Mouse (Mus musculus) ES-E14 (cell line): Measurements from ENCODE around the gene Drc1. TPM values are rescaled to one million over a fixed set of nuclear protein-coding genes. Genes with fewer than 3 reads are reported as not detected.

Source experiments
- DNase-seq: peaks from one replicate; pipeline ENCODE4 v3.0.0-alpha.2; 2013; ENCODE audit warnings: low read depth, low spot score
- H3K27ac ChIP-seq: 2 replicates; pipeline ENCODE4 v1.5.1; 2012; ENCODE audit warnings: low read depth, mild to moderate bottlenecking, low read length, moderate library complexity, mixed read lengths; ENCODE audit not compliant: poor library complexity, insufficient read depth, severe bottlenecking
- H3K36me3 ChIP-seq: 2 replicates; pipeline ENCODE4 v1.6.1; 2012; ENCODE audit warnings: mild to moderate bottlenecking, low read length, moderate library complexity, mixed read lengths; ENCODE audit not compliant: control insufficient read depth, poor library complexity, insufficient read depth, severe bottlenecking
- H3K4me1 ChIP-seq, 2 experiments: fragments of 150-350 bp in 1 of 2; sonication (generic) in 1 of 2; 2 replicates each; pipeline ENCODE4 v1.6.1; 2012; ENCODE audit warnings: low read length in 2 of 2, mild to moderate bottlenecking in 1 of 2, mixed read lengths in 1 of 2; ENCODE audit not compliant: control insufficient read depth in 2 of 2, insufficient read depth in 2 of 2, poor library complexity in 1 of 2
- H3K4me3 ChIP-seq, 2 experiments: fragments of 150-350 bp in 1 of 2; sonication (generic) in 1 of 2; 2 replicates each; pipeline ENCODE4 v1.5.1; 2012; ENCODE audit warnings: low read length in 2 of 2, low read depth in 1 of 2, mild to moderate bottlenecking in 1 of 2, mixed read lengths in 1 of 2; ENCODE audit not compliant: insufficient read depth in 1 of 2, poor library complexity in 1 of 2, severe bottlenecking in 1 of 2
- H3K9ac ChIP-seq: 2 replicates; pipeline ENCODE4 v1.6.1; 2012; ENCODE audit warnings: low read depth, mild to moderate bottlenecking, low read length, mixed read lengths; ENCODE audit not compliant: poor library complexity, insufficient read depth, severe bottlenecking
- H3K9me3 ChIP-seq: fragments of 150-350 bp; sonication (generic); 2 replicates; pipeline ENCODE4 v1.6.1; 2012; ENCODE audit warnings: low read depth, mild to moderate bottlenecking, low read length; ENCODE audit not compliant: control insufficient read depth, insufficient read depth
- CHD2 ChIP-seq: IDR thresholded peaks from 2 replicates; pipeline ENCODE4 v1.6.1; 2014; ENCODE audit warnings: mild to moderate bottlenecking, low read depth, low read length, inconsistent platforms
- HCFC1 ChIP-seq: IDR thresholded peaks from 2 replicates; pipeline ENCODE4 v1.6.1; 2012; ENCODE audit warnings: low read length, inconsistent platforms, borderline replicate concordance; ENCODE audit not compliant: insufficient read depth
- MAFK ChIP-seq: IDR thresholded peaks from 2 replicates; pipeline ENCODE4 v1.6.1; 2014; ENCODE audit warnings: mild to moderate bottlenecking, low read depth, low read length, inconsistent platforms; ENCODE audit not compliant: insufficient read depth
- ZC3H11A ChIP-seq: IDR thresholded peaks from 2 replicates; pipeline ENCODE4 v1.6.1; 2012; ENCODE audit warnings: low read depth, mild to moderate bottlenecking, inconsistent platforms, low read length, borderline replicate concordance
- ZNF384 ChIP-seq: IDR thresholded peaks from 2 replicates; pipeline ENCODE4 v1.6.1; 2012; ENCODE audit warnings: low read depth, low read length, inconsistent platforms
- in situ Hi-C, 2 experiments: fragments of 600-800 bp; cut with MboI; formaldehyde crosslinking; loops; one replicate each; pipeline ENCODE4 v1.15.1; 2025; ENCODE audit warnings: low sequenced_read_pairs in 2 of 2, inconsistent platforms in 1 of 2; ENCODE audit not compliant: unreplicated experiment in 2 of 2
- total RNA-seq: library from RNA; depleted of rRNA; stranded (reverse); fragments of 300-350 nt; gene quantifications from 2 replicates; pipeline ENCODE4 v1.2.3, GENCODE M21; 2012

The Drc1 gene
- total RNA-seq, 1 experiment = 0.54 TPM

DNA sequence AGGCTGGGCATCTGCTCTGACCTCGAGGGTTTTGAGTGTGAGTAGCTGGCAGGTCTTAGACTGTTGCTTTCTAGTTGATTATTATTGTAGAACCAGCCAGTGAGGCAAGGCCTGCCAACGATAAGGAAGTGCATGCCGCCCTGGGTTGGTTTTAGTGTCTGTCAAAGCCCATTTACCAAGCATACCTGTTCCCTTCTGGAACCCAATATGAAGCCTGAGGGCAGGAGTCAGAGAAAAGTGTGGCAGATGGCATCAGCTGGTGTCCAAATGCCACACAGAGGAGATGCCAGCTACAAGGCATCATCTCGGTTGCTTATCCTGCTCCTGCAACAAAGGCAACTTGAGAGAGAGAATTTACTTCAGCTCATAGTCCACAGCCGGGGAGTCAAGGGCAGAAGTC lies 59.6 kb downstream of the Drc1 start:
- DNase-seq = no peak
- in situ Hi-C loops = no loop called here
- Histone ChIP-seq H3K4me3 (no peak overlapping the region), H3K9ac (no peak overlapping the region), H3K27ac (no peak overlapping the region), H3K9me3 (no peaks in the 10 kb centered on the region), H3K36me3 (no peaks in the 10 kb centered on the region), H3K4me1 (peaks cover 0 to 2% of the 10 kb centered on the region in 2 experiments; a peak in 1 of 4 replicates)
- TF ChIP-seq ZNF384 (no peak), CHD2 (no peak), MAFK (no peak), ZC3H11A (no peak), HCFC1 (no peak)

DNA sequence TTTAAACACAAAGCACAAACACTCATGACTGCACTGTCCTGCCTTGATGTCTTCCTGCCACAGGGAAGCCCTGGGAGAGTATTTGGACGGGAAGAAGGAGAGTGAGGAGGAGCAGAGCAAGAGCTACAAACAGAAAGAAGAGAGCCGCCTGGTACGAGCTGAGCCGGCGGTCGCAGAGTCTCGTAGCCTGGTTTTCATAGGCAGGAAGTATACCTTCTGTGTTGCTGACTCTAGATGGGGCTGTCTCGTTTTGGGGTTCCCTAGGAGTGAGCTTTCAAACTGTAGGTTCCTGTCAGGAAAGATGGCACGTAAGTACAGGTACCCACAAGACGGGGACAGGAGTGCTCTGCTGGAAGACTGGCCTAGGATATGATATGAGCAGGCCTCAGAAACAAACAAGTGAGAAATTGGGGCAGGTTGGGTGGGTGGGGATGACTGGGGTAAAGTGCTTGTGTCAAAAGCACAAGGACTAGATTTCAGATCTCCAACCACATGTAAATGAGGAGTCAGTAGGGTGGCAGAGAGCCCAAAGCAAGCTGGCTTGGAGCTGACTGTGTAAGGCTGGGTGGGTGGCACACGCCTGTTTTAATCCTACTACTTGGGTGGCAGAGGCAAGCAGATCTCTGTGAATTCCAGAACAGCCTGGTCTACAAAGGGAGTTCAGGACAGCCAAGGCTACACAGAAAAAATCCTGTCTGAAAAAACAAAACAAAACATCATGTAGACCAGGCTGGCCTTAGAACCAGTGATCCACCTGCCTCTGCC lies 60.6 kb downstream of the Drc1 start:
- Histone ChIP-seq H3K4me1 (peaks cover 0 to 2% of the 10 kb centered on the region in 2 experiments; a peak in 1 of 4 replicates), H3K36me3 (no peaks in the 10 kb centered on the region), H3K27ac (no peak overlapping the region), H3K9me3 (no peaks in the 10 kb centered on the region), H3K4me3 (no peak overlapping the region), H3K9ac (no peak overlapping the region)
- TF ChIP-seq ZC3H11A (no peak), MAFK (no peak), HCFC1 (no peak), ZNF384 (no peak), CHD2 (no peak)
- in situ Hi-C loops = no loop called here
- no peak for DNase-seq

DNA sequence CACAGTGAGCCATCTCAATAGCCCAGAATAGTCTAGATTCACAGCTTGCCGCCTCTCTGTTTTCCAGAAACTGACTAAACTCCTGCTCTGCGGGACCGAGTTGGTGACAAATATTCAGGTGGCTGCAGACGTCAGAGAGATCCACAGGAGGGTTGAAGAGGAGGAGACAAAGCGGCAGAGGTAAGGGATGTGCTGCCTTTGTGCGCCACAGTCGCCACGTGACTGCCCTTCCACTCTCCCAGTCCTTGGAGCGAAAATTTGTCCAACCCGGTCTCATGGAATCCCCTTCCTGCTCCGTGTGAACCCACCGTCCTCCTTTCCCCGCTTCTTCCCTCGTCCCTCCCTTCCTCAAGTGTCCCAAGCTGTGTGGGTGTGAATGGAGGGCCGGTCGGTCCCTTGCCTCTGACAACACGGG lies 61.4 kb downstream of the Drc1 start:
- no peaks in the 10 kb centered on the region for H3K9me3 ChIP-seq
- DNase-seq = peak; percentile 13
- H3K9ac ChIP-seq = no peak overlapping the region
- peaks cover 0 to 2% of the 10 kb centered on the region in 2 experiments; a peak in 1 of 4 replicates for H3K4me1 ChIP-seq
- TF ChIP-seq CHD2 (no peak), HCFC1 (no peak), MAFK (no peak), ZC3H11A (no peak), ZNF384 (no peak)
- H3K4me3 ChIP-seq = peak overlapping the region; percentile 14 to 22; a peak in 3 of 4 replicates
- no peak overlapping the region for H3K27ac ChIP-seq
- in situ Hi-C loops = no loop called here
- no peaks in the 10 kb centered on the region for H3K36me3 ChIP-seq

DNA sequence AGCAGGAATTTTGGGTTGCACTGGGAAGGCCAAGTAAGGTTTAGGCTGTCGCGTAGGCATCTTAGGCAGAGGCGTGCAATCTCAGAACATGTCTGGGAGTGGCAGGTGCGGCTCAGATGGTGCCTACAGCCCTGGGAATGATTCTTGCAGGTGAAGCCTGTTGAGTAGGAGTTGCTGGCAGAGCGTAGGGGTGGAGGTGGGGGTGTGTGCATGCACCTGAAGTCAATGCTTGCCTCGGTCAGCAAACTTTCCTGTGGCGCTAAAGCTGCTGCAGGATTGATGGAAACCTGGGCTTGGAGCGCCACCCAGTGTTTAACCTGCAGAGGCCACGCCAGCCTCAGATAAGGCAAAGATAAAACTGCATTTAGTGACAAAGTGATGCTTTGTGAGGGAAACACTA lies 61.9 kb downstream of the Drc1 start:
- peak overlapping the region; percentile 14 to 22; a peak in 2 of 4 replicates for H3K4me3 ChIP-seq
- no peaks in the 10 kb centered on the region for H3K9me3 ChIP-seq
- DNase-seq = peak; percentile 44
- in situ Hi-C loops = no loop called here
- no peak overlapping the region for H3K9ac ChIP-seq
- H3K36me3 ChIP-seq = no peaks in the 10 kb centered on the region
- no peak for TF ChIP-seq ZNF384
- TF ChIP-seq MAFK = peak; percentile 69; the same call in 1 of the 2 replicates
- TF ChIP-seq HCFC1 = no peak
- TF ChIP-seq CHD2 = no peak
- peak; percentile 66 for TF ChIP-seq ZC3H11A
- peaks cover 0 to 2% of the 10 kb centered on the region in 2 experiments; a peak in 1 of 4 replicates for H3K4me1 ChIP-seq
- H3K27ac ChIP-seq = no peak overlapping the region
